Mouse (Mus musculus): ENCODE measurements around the gene Apln. TPM values are rescaled to one million over a fixed set of nuclear protein-coding genes. Genes with fewer than 3 reads are reported as not detected.

The Apln gene
- polyA plus RNA-seq, 1 experiment: 2.1 TPM

DNA sequence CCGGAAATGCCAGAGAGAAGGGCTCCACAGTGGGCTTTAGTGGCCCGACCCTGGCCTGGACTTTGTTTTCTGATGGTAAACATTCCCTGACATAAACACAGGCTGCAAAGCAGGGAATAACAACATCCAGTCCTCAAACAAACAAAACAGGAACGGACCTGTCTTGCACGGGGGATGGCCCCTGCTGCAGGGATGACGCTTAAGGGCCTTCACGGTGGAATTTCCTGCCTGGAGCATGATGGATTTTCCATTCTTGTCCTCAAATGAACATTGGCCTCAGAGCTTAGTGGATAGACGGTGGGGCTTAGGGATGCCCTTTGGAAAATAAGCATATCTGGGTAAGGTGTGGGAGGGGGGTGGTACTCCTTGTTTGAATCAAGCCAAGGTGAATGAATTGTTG is 33.5 kb downstream of the Apln start:
- Histone ChIP-seq H3K4me3 (ENCODE audit: control insufficient read depth, insufficient read depth, low read length) (no peak overlapping the region), H3K4me1 (replicated peaks; ENCODE audit: control insufficient read depth, insufficient read depth, low read length) (no peaks in the 10 kb centered on the region), H3K27ac (ENCODE audit: control insufficient read depth, insufficient read depth, low read length) (no peak overlapping the region), H3K27me3 (ENCODE audit: control insufficient read depth, insufficient read depth, low read length) (no peaks in the 10 kb centered on the region), H3K36me3 (ENCODE audit: control insufficient read depth, insufficient read depth, low read length) (no peaks in the 10 kb centered on the region)
- DNase-seq: no peak
- 76% methylated on average over 7 of the region's 7 CpGs for WGBS
- TF ChIP-seq POLR2A (IDR thresholded peaks at IDR 0.05; ENCODE audit: control insufficient read depth, extremely low read depth, insufficient read depth, low read length, poor library complexity) (no peak), CTCF (IDR thresholded peaks at IDR 0.05; ENCODE audit: borderline replicate concordance, control insufficient read depth, extremely low read depth, insufficient read depth, low read length, poor library complexity) (no peak)

DNA sequence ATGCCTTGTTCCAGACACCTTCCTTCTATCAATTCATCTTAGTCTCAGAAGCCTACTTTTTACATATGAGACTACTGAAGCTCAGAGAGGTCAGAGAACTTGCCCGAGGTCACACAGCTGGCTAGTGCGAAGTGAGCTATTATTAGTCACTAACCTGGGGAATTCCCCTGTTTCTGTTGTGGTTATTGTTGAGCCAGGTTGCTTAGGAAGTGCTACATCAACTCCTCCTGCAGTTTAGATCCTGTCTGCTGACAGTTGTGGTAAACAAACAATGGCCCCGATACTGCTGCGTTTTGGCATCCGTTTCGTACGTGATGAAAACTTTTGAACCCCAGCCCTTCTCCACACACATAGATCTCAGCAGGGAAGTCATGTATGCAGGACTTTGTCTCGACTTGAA is 36.2 kb downstream of the Apln start:
- 48% methylated on average over 8 of the region's 8 CpGs for WGBS
- H3K4me3 ChIP-seq (ENCODE audit: control insufficient read depth, insufficient read depth, low read length): no peak overlapping the region
- no peak for TF ChIP-seq POLR2A (IDR thresholded peaks at IDR 0.05; ENCODE audit: control insufficient read depth, extremely low read depth, insufficient read depth, low read length, poor library complexity)
- no peak for TF ChIP-seq CTCF (IDR thresholded peaks at IDR 0.05; ENCODE audit: borderline replicate concordance, control insufficient read depth, extremely low read depth, insufficient read depth, low read length, poor library complexity)
- H3K4me1 ChIP-seq (replicated peaks; ENCODE audit: control insufficient read depth, insufficient read depth, low read length): no peaks in the 10 kb centered on the region
- no peak overlapping the region for H3K27ac ChIP-seq (ENCODE audit: control insufficient read depth, insufficient read depth, low read length)
- H3K36me3 ChIP-seq (ENCODE audit: control insufficient read depth, insufficient read depth, low read length): no peaks in the 10 kb centered on the region
- DNase-seq: no peak
- H3K27me3 ChIP-seq (ENCODE audit: control insufficient read depth, insufficient read depth, low read length): no peaks in the 10 kb centered on the region

DNA sequence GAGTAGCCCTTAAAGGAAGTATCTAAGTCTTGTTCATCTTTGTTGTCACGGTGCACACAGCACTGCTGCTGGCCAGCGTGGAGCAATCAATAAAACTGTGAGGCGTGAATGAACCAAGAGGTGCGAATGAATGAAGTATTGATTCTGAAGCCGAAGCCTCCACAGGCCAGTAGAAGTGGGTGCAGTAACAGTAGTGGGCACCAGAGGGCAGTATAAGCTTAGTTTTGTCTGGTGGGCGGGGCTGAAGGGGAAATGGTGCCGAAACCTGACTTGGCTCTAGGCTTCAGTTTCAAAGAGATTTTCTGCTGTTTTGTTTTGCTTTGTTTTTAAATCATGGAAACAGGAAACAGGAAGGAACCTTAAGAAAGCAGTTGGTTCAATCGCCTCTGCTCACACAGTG is 42.0 kb downstream of the Apln start:
- peaks cover 3% of the 10 kb centered on the region; the same call in 1 of the 2 replicates for H3K4me1 ChIP-seq (replicated peaks; ENCODE audit: control insufficient read depth, insufficient read depth, low read length)
- TF ChIP-seq POLR2A (IDR thresholded peaks at IDR 0.05; ENCODE audit: control insufficient read depth, extremely low read depth, insufficient read depth, low read length, poor library complexity) (no peak), CTCF (IDR thresholded peaks at IDR 0.05; ENCODE audit: borderline replicate concordance, control insufficient read depth, extremely low read depth, insufficient read depth, low read length, poor library complexity) (no peak)
- no peak overlapping the region for H3K27ac ChIP-seq (ENCODE audit: control insufficient read depth, insufficient read depth, low read length)
- no peaks in the 10 kb centered on the region for H3K27me3 ChIP-seq (ENCODE audit: control insufficient read depth, insufficient read depth, low read length)
- no peak overlapping the region for H3K4me3 ChIP-seq (ENCODE audit: control insufficient read depth, insufficient read depth, low read length)
- 3% methylated on average over 8 of the region's 8 CpGs for WGBS
- DNase-seq: peak; percentile 73
- H3K36me3 ChIP-seq (ENCODE audit: control insufficient read depth, insufficient read depth, low read length): no peaks in the 10 kb centered on the region

DNA sequence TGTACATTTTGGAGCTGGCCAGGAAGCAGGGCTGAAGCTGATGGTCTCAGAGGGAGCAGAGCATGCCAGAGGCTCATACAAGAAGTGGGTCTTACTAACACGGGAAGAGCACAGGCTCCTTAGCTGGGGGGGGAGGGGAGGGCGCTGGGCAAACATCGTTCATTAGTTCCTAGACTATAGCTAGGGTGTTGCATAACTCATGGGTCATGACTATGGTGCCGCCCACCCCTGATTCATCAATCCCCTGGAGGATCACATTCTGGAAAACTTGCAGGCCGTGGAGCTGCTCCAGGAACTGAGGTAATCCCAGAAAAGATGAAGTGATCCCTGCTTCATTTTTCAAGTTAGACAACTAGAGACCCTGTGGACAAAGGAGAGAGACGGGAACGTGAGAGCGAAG is 46.6 kb downstream of the Apln start:
- H3K4me1 ChIP-seq (replicated peaks; ENCODE audit: control insufficient read depth, insufficient read depth, low read length): peaks cover 3% of the 10 kb centered on the region
- WGBS: 72% methylated on average over 8 of the region's 8 CpGs
- no peak overlapping the region for H3K27ac ChIP-seq (ENCODE audit: control insufficient read depth, insufficient read depth, low read length)
- no peaks in the 10 kb centered on the region for H3K36me3 ChIP-seq (ENCODE audit: control insufficient read depth, insufficient read depth, low read length)
- no peaks in the 10 kb centered on the region for H3K27me3 ChIP-seq (ENCODE audit: control insufficient read depth, insufficient read depth, low read length)
- TF ChIP-seq CTCF (IDR thresholded peaks at IDR 0.05; ENCODE audit: borderline replicate concordance, control insufficient read depth, extremely low read depth, insufficient read depth, low read length, poor library complexity) (no peak), POLR2A (IDR thresholded peaks at IDR 0.05; ENCODE audit: control insufficient read depth, extremely low read depth, insufficient read depth, low read length, poor library complexity) (no peak)
- H3K4me3 ChIP-seq (ENCODE audit: control insufficient read depth, insufficient read depth, low read length): no peak overlapping the region
- DNase-seq: no peak

DNA sequence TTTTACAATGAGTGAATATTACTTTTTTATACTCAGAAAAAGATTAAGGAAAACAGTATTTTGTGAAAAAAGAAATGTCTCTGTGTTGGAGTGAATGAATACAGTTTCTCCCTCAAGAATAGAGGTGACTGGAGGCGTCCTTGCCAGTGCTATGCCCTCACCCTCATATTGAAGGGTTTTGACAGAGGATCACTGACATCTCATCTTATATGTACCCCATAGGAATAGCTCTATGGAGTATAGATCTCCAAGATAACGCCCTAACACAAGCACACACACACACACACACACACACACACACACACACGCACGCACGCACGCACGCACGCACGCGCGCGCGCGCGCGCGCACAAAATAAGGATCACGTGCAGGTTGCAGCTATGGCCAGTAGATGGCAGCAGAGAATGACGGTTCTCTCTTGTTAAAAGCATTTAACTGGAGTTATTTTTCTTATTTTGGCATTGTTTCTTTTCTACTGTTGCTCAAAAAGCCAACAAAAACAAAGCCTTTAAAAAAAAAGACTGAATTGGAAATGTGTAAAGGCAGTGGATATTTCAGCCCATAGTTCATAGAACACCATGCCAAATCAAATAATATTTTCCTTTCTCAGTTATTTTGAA is 49.5 kb downstream of the Apln start:
- Histone ChIP-seq H3K36me3 (ENCODE audit: control insufficient read depth, insufficient read depth, low read length) (no peaks in the 10 kb centered on the region), H3K4me1 (replicated peaks; ENCODE audit: control insufficient read depth, insufficient read depth, low read length) (peaks cover 2% of the 10 kb centered on the region; the same call in 1 of the 2 replicates), H3K27ac (ENCODE audit: control insufficient read depth, insufficient read depth, low read length) (no peak overlapping the region), H3K4me3 (ENCODE audit: control insufficient read depth, insufficient read depth, low read length) (no peak overlapping the region), H3K27me3 (ENCODE audit: control insufficient read depth, insufficient read depth, low read length) (no peaks in the 10 kb centered on the region)
- TF ChIP-seq CTCF (IDR thresholded peaks at IDR 0.05; ENCODE audit: borderline replicate concordance, control insufficient read depth, extremely low read depth, insufficient read depth, low read length, poor library complexity): peak; percentile 61; the same call in 1 of the 2 replicates
- TF ChIP-seq POLR2A (IDR thresholded peaks at IDR 0.05; ENCODE audit: control insufficient read depth, extremely low read depth, insufficient read depth, low read length, poor library complexity): no peak
- under 1% methylated on average over 19 of the region's 19 CpGs for WGBS
- peak; percentile 42 for DNase-seq

DNA sequence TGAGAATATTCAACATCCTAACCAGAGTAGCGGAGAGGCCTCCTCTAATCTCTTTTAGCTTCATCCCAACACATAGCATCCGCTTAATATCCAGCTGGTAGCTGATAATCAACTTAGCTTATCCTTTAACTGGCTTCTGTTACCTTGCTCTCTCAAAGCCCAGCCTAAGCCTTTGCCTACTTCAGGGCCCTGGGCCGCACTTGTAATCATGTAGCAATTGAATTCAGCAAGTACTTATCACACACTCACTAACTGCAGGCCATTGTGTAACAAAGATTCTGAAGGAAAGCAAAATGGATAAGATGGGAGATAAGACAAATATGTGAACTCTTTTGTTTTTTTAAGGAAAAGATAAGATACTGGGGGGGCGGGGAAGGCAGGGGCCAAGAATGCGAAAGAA is 57.6 kb downstream of the Apln start:
- TF ChIP-seq POLR2A (IDR thresholded peaks at IDR 0.05; ENCODE audit: control insufficient read depth, extremely low read depth, insufficient read depth, low read length, poor library complexity) (no peak), CTCF (IDR thresholded peaks at IDR 0.05; ENCODE audit: borderline replicate concordance, control insufficient read depth, extremely low read depth, insufficient read depth, low read length, poor library complexity) (no peak)
- 95% methylated on average over 5 of the region's 5 CpGs for WGBS
- no peak overlapping the region for H3K4me3 ChIP-seq (ENCODE audit: control insufficient read depth, insufficient read depth, low read length)

DNA sequence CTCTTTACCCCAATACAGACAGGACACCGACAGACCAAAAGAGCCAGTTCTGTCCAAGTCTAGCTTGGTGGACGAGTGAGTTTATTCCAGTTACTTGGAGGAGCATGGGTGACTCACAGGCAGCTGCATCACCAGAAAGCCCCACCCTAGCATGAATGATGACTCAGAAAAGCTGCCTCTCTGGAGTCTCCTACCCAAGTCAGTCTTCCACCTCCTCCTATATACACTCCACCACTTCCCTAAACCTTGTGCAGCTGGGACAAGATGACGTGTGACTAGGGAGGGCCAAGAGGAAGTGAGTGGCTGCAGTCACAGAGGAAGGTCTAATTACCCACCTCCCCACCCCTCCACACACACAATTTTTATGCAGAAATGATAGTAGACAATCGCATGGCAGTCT is 58.1 kb downstream of the Apln start:
- TF ChIP-seq CTCF (IDR thresholded peaks at IDR 0.05; ENCODE audit: borderline replicate concordance, control insufficient read depth, extremely low read depth, insufficient read depth, low read length, poor library complexity) (no peak), POLR2A (IDR thresholded peaks at IDR 0.05; ENCODE audit: control insufficient read depth, extremely low read depth, insufficient read depth, low read length, poor library complexity) (no peak)
- no peaks in the 10 kb centered on the region for H3K4me1 ChIP-seq (replicated peaks; ENCODE audit: control insufficient read depth, insufficient read depth, low read length)
- H3K4me3 ChIP-seq (ENCODE audit: control insufficient read depth, insufficient read depth, low read length): no peak overlapping the region
- no peaks in the 10 kb centered on the region for H3K36me3 ChIP-seq (ENCODE audit: control insufficient read depth, insufficient read depth, low read length)
- H3K27ac ChIP-seq (ENCODE audit: control insufficient read depth, insufficient read depth, low read length): no peak overlapping the region
- 38% methylated on average over 4 of the region's 4 CpGs for WGBS
- no peak for DNase-seq
- no peaks in the 10 kb centered on the region for H3K27me3 ChIP-seq (ENCODE audit: control insufficient read depth, insufficient read depth, low read length)

More for the DNA sequence above, 57.6 kb downstream of the Apln start:
- no peak for DNase-seq
- H3K4me1 ChIP-seq (replicated peaks; ENCODE audit: control insufficient read depth, insufficient read depth, low read length): no peaks in the 10 kb centered on the region
- no peak overlapping the region for H3K27ac ChIP-seq (ENCODE audit: control insufficient read depth, insufficient read depth, low read length)
- no peaks in the 10 kb centered on the region for H3K36me3 ChIP-seq (ENCODE audit: control insufficient read depth, insufficient read depth, low read length)
- no peaks in the 10 kb centered on the region for H3K27me3 ChIP-seq (ENCODE audit: control insufficient read depth, insufficient read depth, low read length)

Other genes with a start within 250 kb of the Apln start
- 0.08 and 0.09 TPM in 2 replicates for gene Smarca1, start 141.9 kb downstream of the Apln start, polyA plus RNA-seq (2012; rRNA removed)
- 7.1 and 8.2 TPM in 2 replicates for gene Ocrl, start 122.5 kb downstream of the Apln start, polyA plus RNA-seq (2012; rRNA removed)
- 0.89 and 1.1 TPM in 2 replicates for gene Xpnpep2, start 73.9 kb upstream of the Apln start, polyA plus RNA-seq (2012; rRNA removed)
- gene Sash3, start 111.6 kb upstream of the Apln start, polyA plus RNA-seq (2012; rRNA removed): 311 and 314 TPM in 2 replicates
- 22.4 and 25.7 TPM in 2 replicates for gene Zdhhc9, start 174.0 kb upstream of the Apln start, polyA plus RNA-seq (2012; rRNA removed)
- 3.7 and 3.8 TPM in 2 replicates for gene Utp14a, start 222.0 kb upstream of the Apln start, polyA plus RNA-seq (2012; rRNA removed)